Mouse (Mus musculus) heart, embryonic 15.5 days (tissue): ENCODE measurements around the gene Zfp697. TPM values are rescaled to one million over a fixed set of nuclear protein-coding genes. Genes with fewer than 3 reads are reported as not detected.
A peak's percentile ranks its signal among the peaks of the same experiment; 100 is the strongest.
"Not testable (repeated sequence)": the region's sequence is repeated elsewhere in the genome, so short reads cannot be mapped to it uniquely, and the experiment has no call there.

ENCODE experiments used
- ATAC-seq: fragments of 200-750 bp; cut with Nextera tagmentation; replicated peaks from 2 replicates; pipeline ENCODE4 v1.8.0; 2017; ENCODE audit warnings: low read depth, moderate TSS enrichment; ENCODE audit not compliant: insufficient number of reproducible peaks, insufficient read depth, low FRiP score
- H3K27ac ChIP-seq: fragments of 300-500 bp; sonication (generic); 2 replicates; pipeline ENCODE4 v1.5.1; 2015; ENCODE audit warnings: mild to moderate bottlenecking, inconsistent platforms
- H3K27me3 ChIP-seq: fragments of 300-500 bp; sonication (generic); 2 replicates; pipeline ENCODE4 v1.6.1; 2015; ENCODE audit warnings: inconsistent platforms
- H3K36me3 ChIP-seq: fragments of 300-500 bp; sonication (generic); 2 replicates; pipeline ENCODE4 v1.6.1; 2015; ENCODE audit warnings: mild to moderate bottlenecking, inconsistent platforms
- H3K4me1 ChIP-seq: fragments of 300-500 bp; sonication (generic); replicated peaks from 2 replicates; pipeline ENCODE4 v1.6.1; 2015; ENCODE audit warnings: inconsistent platforms
- H3K4me2 ChIP-seq: fragments of 300-500 bp; sonication (generic); 2 replicates; pipeline ENCODE4 v1.6.1; 2015; ENCODE audit warnings: inconsistent platforms, mild to moderate bottlenecking, moderate library complexity
- H3K4me3 ChIP-seq: fragments of 300-500 bp; sonication (generic); 2 replicates; pipeline ENCODE4 v1.5.1; 2015; ENCODE audit warnings: mild to moderate bottlenecking, inconsistent platforms
- H3K9ac ChIP-seq: fragments of 300-500 bp; sonication (generic); 2 replicates; pipeline ENCODE4 v1.6.1; 2015; ENCODE audit warnings: mild to moderate bottlenecking, inconsistent platforms
- H3K9me3 ChIP-seq: fragments of 300-500 bp; sonication (generic); replicated peaks from 2 replicates; pipeline ENCODE4 v1.6.1; 2016; ENCODE audit warnings: inconsistent platforms
- WGBS: fragments of 180-500 bp; shearing (Covaris S2); methylation state at CpG from one replicate; pipeline ENCODE4 v1.1.7; 2015; ENCODE audit warnings: mixed read lengths; 5-methylcytosine and 5-hydroxymethylcytosine counted together
- polyA plus RNA-seq: library from polyadenylated mRNA; unstranded; fragments of >200 nt; fragmentation: Nextera tagmentation; extraction: Ambion mirVana; gene quantifications from 2 replicates; pipeline ENCODE4 v1.2.1, GENCODE M21; 2015

The Zfp697 gene
- polyA plus RNA-seq, 1 experiment from 2014 or later = 7.7 TPM

- ATAC-seq = no peak
- Histone ChIP-seq H3K4me2 (no peak overlapping the region), H3K9ac (no peak overlapping the region), H3K36me3 (no peaks in the 10 kb centered on the region), H3K4me1 (peaks cover 13% of the 10 kb centered on the region), H3K27me3 (no peaks in the 10 kb centered on the region), H3K27ac (peak overlapping the region; percentile 48), H3K4me3 (no peak overlapping the region), H3K9me3 (no peaks in the 10 kb centered on the region)
- 20% methylated on average over 3 of the region's 3 CpGs for WGBS
Observed at GRCm38 (mm10) chr3:98374062-98374719, 8.1 kb upstream of the Zfp697 start.

GRCm38 (mm10) chr3:98374980-98375379, 7.3 kb upstream of the Zfp697 start:
- Histone ChIP-seq H3K36me3 (no peaks in the 10 kb centered on the region), H3K9me3 (no peaks in the 10 kb centered on the region), H3K27me3 (no peaks in the 10 kb centered on the region), H3K4me1 (peaks cover 13% of the 10 kb centered on the region), H3K27ac (0 out of 2 replicates have a peak overlapping the region, but pooled peaks have one; percentile 16), H3K9ac (no peak overlapping the region), H3K4me2 (no peak overlapping the region), H3K4me3 (no peak overlapping the region)
- 73% methylated on average over 5 of the region's 5 CpGs for WGBS
- no peak for ATAC-seq

- Histone ChIP-seq H3K27me3 (no peaks in the 10 kb centered on the region), H3K4me2 (no peak overlapping the region), H3K9me3 (no peaks in the 10 kb centered on the region), H3K4me3 (no peak overlapping the region), H3K9ac (no peak overlapping the region), H3K4me1 (peaks cover 20% of the 10 kb centered on the region), H3K36me3 (no peaks in the 10 kb centered on the region), H3K27ac (no peak overlapping the region)
- 74% methylated on average over 4 of the region's 4 CpGs for WGBS
- ATAC-seq = no peak
Observed at GRCm38 (mm10) chr3:98378267-98378666, 4.0 kb upstream of the Zfp697 start.

- Histone ChIP-seq H3K9ac (no peak overlapping the region), H3K36me3 (no peaks in the 10 kb centered on the region), H3K27ac (no peak overlapping the region), H3K27me3 (no peaks in the 10 kb centered on the region), H3K9me3 (no peaks in the 10 kb centered on the region), H3K4me3 (no peak overlapping the region), H3K4me1 (peaks cover 24% of the 10 kb centered on the region), H3K4me2 (no peak overlapping the region)
- 24% methylated on average over 7 of the region's 7 CpGs for WGBS
- ATAC-seq = no peak
Observed at GRCm38 (mm10) chr3:98379236-98379635, 3.0 kb upstream of the Zfp697 start.

GRCm38 (mm10) chr3:98381677-98382245, 500 bp upstream of the Zfp697 start:
- Histone ChIP-seq H3K36me3 (no peaks in the 10 kb centered on the region), H3K4me2 (peak overlapping the region; percentile 96), H3K9me3 (no peaks in the 10 kb centered on the region), H3K27ac (peak overlapping the region; percentile 89), H3K27me3 (no peaks in the 10 kb centered on the region), H3K4me1 (peaks cover 30% of the 10 kb centered on the region), H3K9ac (peak overlapping the region; percentile 88), H3K4me3 (peak overlapping the region; percentile 77)
- peak; percentile 12; the same call in 1 of the 2 replicates for ATAC-seq
- 6% methylated on average over 17 of the region's 17 CpGs for WGBS

- peak; percentile 31; the same call in 1 of the 2 replicates for ATAC-seq
- peaks cover 37% of the 10 kb centered on the region for H3K4me1 ChIP-seq
- H3K4me3 ChIP-seq = peak overlapping the region; percentile 77
- peak overlapping the region; percentile 88 for H3K9ac ChIP-seq
- peak overlapping the region; percentile 96 for H3K4me2 ChIP-seq
- H3K9me3 ChIP-seq = no peaks in the 10 kb centered on the region
- 8% methylated on average over 21 of the region's 21 CpGs for WGBS
- H3K27me3 ChIP-seq = no peaks in the 10 kb centered on the region
- no peaks in the 10 kb centered on the region for H3K36me3 ChIP-seq
- H3K27ac ChIP-seq = peak overlapping the region; percentile 89
Observed at GRCm38 (mm10) chr3:98383024-98383790, 946 bp downstream of the Zfp697 start.

GRCm38 (mm10) chr3:98387086-98387485, 4.8 kb downstream of the Zfp697 start:
- WGBS = 62% methylated on average over 4 of the region's 4 CpGs
- Histone ChIP-seq H3K36me3 (no peaks in the 10 kb centered on the region), H3K4me3 (no peak overlapping the region), H3K4me1 (peaks cover 50% of the 10 kb centered on the region), H3K4me2 (no peak overlapping the region), H3K9ac (no peak overlapping the region), H3K9me3 (no peaks in the 10 kb centered on the region), H3K27ac (no peak overlapping the region), H3K27me3 (no peaks in the 10 kb centered on the region)
- no peak for ATAC-seq

GRCm38 (mm10) chr3:98387756-98388155, 5.5 kb downstream of the Zfp697 start:
- no peaks in the 10 kb centered on the region for H3K27me3 ChIP-seq
- no peak overlapping the region for H3K27ac ChIP-seq
- no peaks in the 10 kb centered on the region for H3K9me3 ChIP-seq
- peaks cover 50% of the 10 kb centered on the region for H3K4me1 ChIP-seq
- no peak overlapping the region for H3K4me3 ChIP-seq
- ATAC-seq = no peak
- H3K4me2 ChIP-seq = no peak overlapping the region
- no peaks in the 10 kb centered on the region for H3K36me3 ChIP-seq
- 82% methylated on average over 7 of the region's 7 CpGs for WGBS
- H3K9ac ChIP-seq = no peak overlapping the region

- Histone ChIP-seq H3K27me3 (no peaks in the 10 kb centered on the region), H3K9ac (no peak overlapping the region), H3K36me3 (no peaks in the 10 kb centered on the region), H3K27ac (no peak overlapping the region), H3K4me3 (no peak overlapping the region), H3K4me1 (peaks cover 36% of the 10 kb centered on the region), H3K9me3 (no peaks in the 10 kb centered on the region), H3K4me2 (no peak overlapping the region)
- ATAC-seq = no peak
- WGBS = 54% methylated on average over 3 of the region's 3 CpGs
Observed at GRCm38 (mm10) chr3:98389305-98389704, 7.0 kb downstream of the Zfp697 start.

GRCm38 (mm10) chr3:98404268-98404895, 22.1 kb downstream of the Zfp697 start:
- 52% methylated on average over 9 of the region's 9 CpGs for WGBS

GRCm38 (mm10) chr3:98405877-98406276, 23.6 kb downstream of the Zfp697 start:
- Histone ChIP-seq H3K27ac (peak overlapping the region; percentile 91), H3K4me1 (peaks cover 26% of the 10 kb centered on the region), H3K4me2 (peak overlapping the region; percentile 52; the same call in 1 of the 2 replicates)
- H3K36me3 ChIP-seq, H3K27me3 ChIP-seq, ATAC-seq, H3K9ac ChIP-seq, H3K4me3 ChIP-seq, H3K9me3 ChIP-seq: not testable (repeated sequence)
- WGBS = 73% methylated on average over 6 of the region's 6 CpGs

More at GRCm38 (mm10) chr3:98404268-98404895, 22.1 kb downstream of the Zfp697 start:
- H3K9ac ChIP-seq, H3K27me3 ChIP-seq, H3K4me2 ChIP-seq, H3K4me3 ChIP-seq, H3K9me3 ChIP-seq, H3K36me3 ChIP-seq: not testable (repeated sequence)
- H3K27ac ChIP-seq = peak overlapping the region; percentile 78
- peak; percentile 33 for ATAC-seq
- H3K4me1 ChIP-seq = peaks cover 26% of the 10 kb centered on the region
